Mouse (Mus musculus) midbrain, embryonic 15.5 days (tissue): ENCODE measurements around the gene H2afv. TPM values are rescaled to one million over a fixed set of nuclear protein-coding genes. Genes with fewer than 3 reads are reported as not detected.
A peak's percentile ranks its signal among the peaks of the same experiment; 100 is the strongest.

Experiments
- ATAC-seq: fragments of 200-750 bp; cut with Nextera tagmentation; replicated peaks from 2 replicates; pipeline ENCODE4 v1.8.0; 2017; ENCODE audit warnings: moderate TSS enrichment
- H3K27ac ChIP-seq: fragments of 300-500 bp; sonication (generic); 2 replicates; pipeline ENCODE4 v1.5.1; 2015; ENCODE audit warnings: mild to moderate bottlenecking, inconsistent platforms
- H3K27me3 ChIP-seq: fragments of 300-500 bp; sonication (generic); replicated peaks from 2 replicates; pipeline ENCODE4 v1.6.1; 2015; ENCODE audit warnings: inconsistent platforms
- H3K36me3 ChIP-seq: fragments of 300-500 bp; sonication (generic); replicated peaks from 2 replicates; pipeline ENCODE4 v1.6.1; 2015; ENCODE audit warnings: inconsistent platforms
- H3K4me1 ChIP-seq: fragments of 300-500 bp; sonication (generic); 2 replicates; pipeline ENCODE4 v1.6.1; 2015; ENCODE audit warnings: inconsistent platforms
- H3K4me2 ChIP-seq: fragments of 300-500 bp; sonication (generic); 2 replicates; pipeline ENCODE4 v1.6.1; 2015; ENCODE audit warnings: inconsistent platforms, mild to moderate bottlenecking, moderate library complexity
- H3K4me3 ChIP-seq: fragments of 300-500 bp; sonication (generic); 2 replicates; pipeline ENCODE4 v1.5.1; 2015; ENCODE audit warnings: mild to moderate bottlenecking, inconsistent platforms
- H3K9ac ChIP-seq: fragments of 300-500 bp; sonication (generic); 2 replicates; pipeline ENCODE4 v1.6.1; 2015; ENCODE audit warnings: mild to moderate bottlenecking, inconsistent platforms
- H3K9me3 ChIP-seq: fragments of 300-500 bp; sonication (generic); 2 replicates; pipeline ENCODE4 v1.6.1; 2016; ENCODE audit warnings: inconsistent platforms
- WGBS: fragments of 180-500 bp; shearing (Covaris S2); methylation state at CpG from one replicate; pipeline ENCODE4 v1.1.7; 2015; ENCODE audit warnings: mixed read lengths; 5-methylcytosine and 5-hydroxymethylcytosine counted together
- microRNA-seq: library from miRNA; unstranded; fragments of <30 nt; microRNA quantifications from one replicate; pipeline ENCODE4, GENCODE M21; 2016
- polyA plus RNA-seq: library from polyadenylated mRNA; unstranded; fragments of >200 nt; fragmentation: Nextera tagmentation; extraction: Ambion mirVana; gene quantifications from 2 replicates; pipeline ENCODE4 v1.2.1, GENCODE M21; 2015

Gene H2afv
- polyA plus RNA-seq, 1 experiment from 2014 or later, result 250 TPM

- H3K9ac ChIP-seq, result no peak overlapping the region
- H3K9me3 ChIP-seq, result no peaks in the 10 kb centered on the region
- ATAC-seq, result no peak
- H3K4me3 ChIP-seq, result no peak overlapping the region
- H3K27ac ChIP-seq, result no peak overlapping the region
- H3K27me3 ChIP-seq, result no peaks in the 10 kb centered on the region
- peaks cover 33% of the 10 kb centered on the region for H3K4me1 ChIP-seq
- peaks cover 12% of the 10 kb centered on the region; the same call in 1 of the 2 replicates for H3K36me3 ChIP-seq
- WGBS, result 88% methylated on average over 8 of the region's 8 CpGs
- no peak overlapping the region for H3K4me2 ChIP-seq
Measured at GRCm38 (mm10) chr11:6391516-6392276, 52.5 kb downstream of the H2afv start.

GRCm38 (mm10) chr11:6390376-6391053 lies 53.7 kb downstream of the H2afv start:
- no peaks in the 10 kb centered on the region for H3K9me3 ChIP-seq
- H3K9ac ChIP-seq, result peak overlapping the region; percentile 96
- no peak overlapping the region for H3K27ac ChIP-seq
- WGBS, result 80% methylated on average over 8 of the region's 8 CpGs
- peaks cover 33% of the 10 kb centered on the region for H3K4me1 ChIP-seq
- H3K4me3 ChIP-seq, result peak overlapping the region; percentile 99
- peak overlapping the region; percentile 57 for H3K4me2 ChIP-seq
- H3K27me3 ChIP-seq, result no peaks in the 10 kb centered on the region
- no peak for ATAC-seq
- peaks cover 7% of the 10 kb centered on the region; the same call in 1 of the 2 replicates for H3K36me3 ChIP-seq

GRCm38 (mm10) chr11:6389483-6389921 lies 54.7 kb downstream of the H2afv start:
- peak overlapping the region; percentile 57 for H3K4me2 ChIP-seq
- H3K9ac ChIP-seq, result peak overlapping the region; percentile 96
- peak; percentile 71 for ATAC-seq
- peak overlapping the region; percentile 97 for H3K27ac ChIP-seq
- H3K4me1 ChIP-seq, result peaks cover 33% of the 10 kb centered on the region
- H3K27me3 ChIP-seq, result no peaks in the 10 kb centered on the region
- WGBS, result under 1% methylated on average over 37 of the region's 43 CpGs
- H3K9me3 ChIP-seq, result no peaks in the 10 kb centered on the region
- peak overlapping the region; percentile 99 for H3K4me3 ChIP-seq
- H3K36me3 ChIP-seq, result peaks cover 7% of the 10 kb centered on the region; the same call in 1 of the 2 replicates

- no peaks in the 10 kb centered on the region for H3K9me3 ChIP-seq
- H3K36me3 ChIP-seq, result peaks cover 7% of the 10 kb centered on the region; the same call in 1 of the 2 replicates
- H3K4me2 ChIP-seq, result peak within 1 kb of the TSS; percentile 57
- peak within 1 kb of the TSS; percentile 96 for H3K9ac ChIP-seq
- H3K27ac ChIP-seq, result peak within 1 kb of the TSS; percentile 97
- no peaks in the 10 kb centered on the region for H3K27me3 ChIP-seq
- H3K4me3 ChIP-seq, result peak within 1 kb of the TSS; percentile 99
- WGBS, result 7% methylated on average over 56 of the region's 60 CpGs
- H3K4me1 ChIP-seq, result peaks cover 32% of the 10 kb centered on the region
- peak; percentile 98 for ATAC-seq
Measured at GRCm38 (mm10) chr11:6388726-6389413, 55.4 kb downstream of the H2afv start, which contains the start of gene Zmiz2. Gene Zmiz2, plus strand, starts transcription at chr11:6389074.

GRCm38 (mm10) chr11:6388126-6388725 lies 56.0 kb downstream of the H2afv start:
- Histone ChIP-seq H3K9ac (no peak overlapping the region), H3K4me3 (peak overlapping the region; percentile 99; the same call in 1 of the 2 replicates), H3K4me1 (peaks cover 30% of the 10 kb centered on the region), H3K9me3 (no peaks in the 10 kb centered on the region), H3K27ac (peak overlapping the region; percentile 97), H3K27me3 (no peaks in the 10 kb centered on the region), H3K4me2 (peak overlapping the region; percentile 47), H3K36me3 (peaks cover 7% of the 10 kb centered on the region; the same call in 1 of the 2 replicates)
- ATAC-seq, result no peak
- WGBS, result 88% methylated on average over 6 of the region's 6 CpGs

- 87% methylated on average over 6 of the region's 6 CpGs for WGBS
- no peak overlapping the region for H3K4me3 ChIP-seq
- no peak for ATAC-seq
- no peaks in the 10 kb centered on the region for H3K9me3 ChIP-seq
- no peaks in the 10 kb centered on the region for H3K27me3 ChIP-seq
- no peak overlapping the region for H3K27ac ChIP-seq
- no peak overlapping the region for H3K9ac ChIP-seq
- no peaks in the 10 kb centered on the region for H3K4me1 ChIP-seq
- no peak overlapping the region for H3K4me2 ChIP-seq
- no peaks in the 10 kb centered on the region for H3K36me3 ChIP-seq
Measured at GRCm38 (mm10) chr11:6380916-6381315, 63.3 kb downstream of the H2afv start.

Small RNA genes within 50 kb of the gene (microRNA-seq; reads per million reads assigned to microRNA genes)
- gene Gm22123 (not detected), gene Mir7651 (2.6 reads per million, percentile 11 among the genes with 10 or more reads in this experiment)

Other genes with a start within 250 kb of the H2afv start
- 0.48 and 0.56 TPM in 2 replicates for gene A730071L15Rik, start 244.4 kb downstream of the H2afv start, polyA plus RNA-seq
- gene Nudcd3, start 244.0 kb downstream of the H2afv start, polyA plus RNA-seq, result 73.8 and 77.2 TPM in 2 replicates
- gene Npc1l1, start 214.3 kb downstream of the H2afv start, polyA plus RNA-seq, result 0.06 and 0.08 TPM in 2 replicates
- gene Ddx56, start 176.7 kb downstream of the H2afv start, polyA plus RNA-seq, result 71.4 and 72.2 TPM in 2 replicates
- 123 and 128 TPM in 2 replicates for gene Tmed4, start 169.6 kb downstream of the H2afv start, polyA plus RNA-seq
- gene Ogdh, start 152.8 kb downstream of the H2afv start, polyA plus RNA-seq, result 118 and 126 TPM in 2 replicates
- gene Zmiz2, start 55.4 kb downstream of the H2afv start, polyA plus RNA-seq, result 39.0 and 41.0 TPM in 2 replicates
- gene Ppia, start 29.0 kb downstream of the H2afv start, polyA plus RNA-seq, result 3,416 and 3,418 TPM in 2 replicates
- gene Purb, start 31.5 kb upstream of the H2afv start, polyA plus RNA-seq, result 11.3 and 11.4 TPM in 2 replicates
- 0.23 and 0.54 TPM in 2 replicates for gene Myo1g, start 76.5 kb upstream of the H2afv start, polyA plus RNA-seq
- gene Ccm2, start 102.4 kb upstream of the H2afv start, polyA plus RNA-seq, result 90.5 and 96.6 TPM in 2 replicates
- gene Nacad, start 161.6 kb upstream of the H2afv start, polyA plus RNA-seq, result 103 and 106 TPM in 2 replicates
- gene Tbrg4, start 181.6 kb upstream of the H2afv start, polyA plus RNA-seq, result 33.3 TPM in 2 replicates
- gene Wap, start 194.2 kb upstream of the H2afv start, polyA plus RNA-seq, result not detected in 2 replicates
- gene Ramp3, start 214.1 kb upstream of the H2afv start, polyA plus RNA-seq, result 10.2 and 12.0 TPM in 2 replicates